Mouse (Mus musculus): ENCODE results near the gene Ostm1.

The Ostm1 gene

GRCm38 (mm10) chr10:42734546-42735060 is 151.0 kb downstream of the Ostm1 start:
- DNase-seq (ENCODE audit: low spot score in 2 of 2), result no peak

GRCm38 (mm10) chr10:42751813-42752212 is 168.2 kb downstream of the Ostm1 start:
- DNase-seq (ENCODE audit: low spot score in 2 of 2), result no peak
